Mouse (Mus musculus) myocyte (in vitro differentiated cells): ENCODE measurements around the gene Togaram2.

Source experiments
- CEBPB ChIP-seq: IDR thresholded peaks from 2 replicates; pipeline ENCODE4 v1.6.1; 2011; ENCODE audit warnings: mild to moderate bottlenecking, moderate library complexity; ENCODE audit not compliant: poor library complexity, insufficient read depth, severe bottlenecking
- E2F4 ChIP-seq: IDR thresholded peaks from one replicate; pipeline ENCODE4 v1.6.1; 2011; ENCODE audit warnings: mild to moderate bottlenecking, control low read depth, moderate library complexity; ENCODE audit not compliant: insufficient read depth
- MAX ChIP-seq: IDR thresholded peaks from one replicate; pipeline ENCODE4 v1.6.1; 2011; ENCODE audit warnings: low read depth, mild to moderate bottlenecking, control low read depth
- MYOD1 ChIP-seq, 3 experiments: IDR thresholded peaks; one replicate each; pipeline ENCODE4 v1.6.1; 2011; ENCODE audit warnings: control low read depth in 2 of 3, low read depth in 2 of 3, mild to moderate bottlenecking in 2 of 3, moderate library complexity in 1 of 3; ENCODE audit not compliant: insufficient read length in 2 of 3, control insufficient read depth in 1 of 3
- MYOG ChIP-seq, 3 experiments: IDR thresholded peaks; one replicate each; pipeline ENCODE4 v1.6.1; 2011; ENCODE audit warnings: control low read depth in 2 of 3, low read depth in 2 of 3, mild to moderate bottlenecking in 2 of 3; ENCODE audit not compliant: insufficient read length in 2 of 3, control insufficient read depth in 1 of 3, insufficient read depth in 1 of 3
- POLR2A ChIP-seq: IDR thresholded peaks from one replicate; pipeline ENCODE4 v1.6.1; 2011; ENCODE audit warnings: low read depth, mild to moderate bottlenecking, control low read depth, moderate library complexity; ENCODE audit not compliant: insufficient read length
- POLR2AphosphoS2 ChIP-seq: IDR thresholded peaks from one replicate; pipeline ENCODE4 v1.6.1; 2011; ENCODE audit warnings: low read depth, control low read depth; ENCODE audit not compliant: insufficient read length
- REST ChIP-seq: IDR thresholded peaks from one replicate; pipeline ENCODE4 v1.6.1; 2011; ENCODE audit warnings: mild to moderate bottlenecking, control low read depth, moderate library complexity; ENCODE audit not compliant: insufficient read depth, insufficient read length
- SRF ChIP-seq: IDR thresholded peaks from one replicate; pipeline ENCODE4 v1.6.1; 2011; ENCODE audit warnings: low read depth; ENCODE audit not compliant: control insufficient read depth, insufficient read length
- TCF12 ChIP-seq: IDR thresholded peaks from one replicate; pipeline ENCODE4 v1.6.1; 2011; ENCODE audit warnings: mild to moderate bottlenecking, control low read depth; ENCODE audit not compliant: poor library complexity, insufficient read depth, severe bottlenecking

- TF ChIP-seq POLR2A (no peak), MYOD1 (IDR thresholded peaks at IDR 0.05; ENCODE audit: control insufficient read depth in 1 of 3, insufficient read length in 2 of 3, low read depth in 2 of 3) (no peak), CEBPB (no peak), E2F4 (no peak), REST (no peak), MAX (no peak), POLR2AphosphoS2 (no peak), MYOG (IDR thresholded peaks at IDR 0.05; ENCODE audit: control insufficient read depth in 1 of 3, insufficient read depth in 1 of 3, insufficient read length in 2 of 3, low read depth in 2 of 3) (no peak), TCF12 (no peak), SRF (no peak)
Measured at GRCm38 (mm10) chr17:71760536-71760935, 87.5 kb downstream of the Togaram2 start.
